Mouse (Mus musculus): ENCODE data around the gene Mrgbp.

The Mrgbp gene

DNA sequence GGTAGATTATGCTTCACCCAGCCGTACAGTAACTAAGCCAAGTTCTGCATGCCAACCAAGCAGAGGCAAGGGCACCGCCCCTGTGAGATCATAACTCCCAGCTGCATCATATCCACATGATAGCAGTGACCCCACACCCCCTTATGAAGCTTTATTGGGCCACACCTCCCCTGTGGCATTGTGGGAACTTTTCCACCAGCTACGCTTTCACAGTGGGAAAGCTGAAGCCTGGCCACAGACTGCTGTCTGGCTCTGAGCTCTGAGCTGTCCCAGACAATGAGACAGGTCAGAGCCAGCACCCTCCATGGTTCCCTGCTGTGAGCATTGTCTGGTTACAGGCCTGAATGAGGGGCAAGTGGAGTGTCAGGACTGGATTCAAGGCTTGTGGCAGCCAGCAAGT lies at the start of gene Mrgbp:
Gene Mrgbp, plus strand, starts transcription at position 303 of the 400 bp plus-strand sequence.
- in situ Hi-C loops (cut with MboI): no loop called here

DNA sequence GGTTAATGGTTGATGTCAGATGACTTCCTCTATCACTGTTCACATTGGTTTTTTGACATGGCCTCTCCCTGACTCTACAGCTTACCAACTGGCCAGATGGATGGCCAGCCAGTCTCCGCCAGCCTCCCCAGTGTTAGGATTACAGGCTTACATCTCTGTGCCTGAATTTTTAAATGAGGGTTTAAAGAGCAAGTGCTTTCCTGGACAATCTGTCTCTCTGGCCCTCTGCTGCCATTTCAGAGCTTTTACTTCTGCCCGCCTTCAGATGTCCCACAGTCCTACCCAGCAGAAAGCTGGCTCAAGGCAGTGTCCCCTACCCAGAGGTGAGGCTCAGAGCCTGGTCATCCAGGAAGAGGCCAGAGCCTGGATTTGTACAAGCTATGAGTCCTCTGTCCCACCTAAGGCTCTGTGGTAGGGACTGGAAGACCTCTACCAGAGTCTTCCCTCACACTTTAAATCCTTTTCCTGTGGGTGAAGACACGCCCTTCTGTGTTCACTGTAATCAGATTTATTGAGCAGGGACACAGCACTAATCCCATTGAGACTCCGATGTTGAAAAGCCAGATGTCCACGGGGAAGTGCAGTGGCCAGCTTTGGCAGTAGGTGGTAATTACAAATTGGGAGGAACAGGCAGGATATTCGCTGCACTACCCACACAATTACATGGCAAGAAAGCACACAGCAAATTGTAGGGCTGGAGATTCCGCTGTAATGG lies 49.3 kb upstream of the Mrgbp start:
- in situ Hi-C loops (cut with MboI): no loop called here

DNA sequence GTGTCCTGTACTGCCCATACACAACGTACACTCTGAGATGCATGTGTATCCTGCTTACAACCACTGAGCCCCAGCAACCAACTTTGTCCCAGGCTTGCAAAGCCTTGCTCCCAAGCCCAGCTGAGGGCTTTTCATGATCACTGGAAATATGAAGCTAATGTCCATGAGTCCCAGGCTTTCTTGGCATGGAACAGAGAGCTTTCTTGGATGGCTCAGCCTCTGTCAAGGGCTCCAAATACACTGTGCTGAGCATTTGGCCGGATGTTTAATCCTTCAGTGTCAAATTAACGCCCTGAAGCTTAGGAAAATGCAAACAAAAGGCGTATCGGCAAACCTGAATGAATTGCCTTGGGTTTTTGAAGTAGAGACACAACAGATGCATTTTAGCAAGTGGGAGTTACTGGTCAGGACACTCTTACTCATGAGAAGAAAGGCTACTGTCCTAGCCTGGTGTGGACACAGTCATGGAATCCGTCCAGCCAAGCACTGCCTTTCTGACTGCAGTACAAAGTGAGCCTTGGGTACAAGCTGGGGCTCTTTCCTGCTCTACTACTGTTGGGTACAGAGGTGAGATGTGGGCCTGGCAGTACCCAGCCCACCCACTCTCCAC lies 48.6 kb upstream of the Mrgbp start:
- in situ Hi-C loops (cut with MboI): no loop called here

DNA sequence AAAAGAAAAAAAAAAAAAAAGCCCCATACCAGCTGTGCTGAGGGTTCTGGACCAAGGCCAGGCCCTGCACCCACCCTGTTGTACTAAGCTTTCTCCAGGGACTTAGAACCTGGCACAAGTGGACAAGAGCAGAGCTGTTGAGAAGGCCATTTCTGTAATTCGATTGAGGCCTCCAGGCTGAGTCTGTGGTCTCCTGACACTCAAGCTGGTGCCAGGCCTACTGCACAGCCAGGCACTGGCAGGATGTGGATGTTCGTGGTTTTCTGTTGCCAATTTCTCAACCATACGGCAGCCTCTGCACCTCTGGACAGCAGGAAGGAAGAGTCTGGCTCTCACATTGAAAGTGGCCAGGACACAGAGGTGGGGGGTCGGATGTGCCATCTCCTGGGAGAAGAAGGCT lies 47.9 kb upstream of the Mrgbp start:
- in situ Hi-C loops (cut with MboI): no loop called here

DNA sequence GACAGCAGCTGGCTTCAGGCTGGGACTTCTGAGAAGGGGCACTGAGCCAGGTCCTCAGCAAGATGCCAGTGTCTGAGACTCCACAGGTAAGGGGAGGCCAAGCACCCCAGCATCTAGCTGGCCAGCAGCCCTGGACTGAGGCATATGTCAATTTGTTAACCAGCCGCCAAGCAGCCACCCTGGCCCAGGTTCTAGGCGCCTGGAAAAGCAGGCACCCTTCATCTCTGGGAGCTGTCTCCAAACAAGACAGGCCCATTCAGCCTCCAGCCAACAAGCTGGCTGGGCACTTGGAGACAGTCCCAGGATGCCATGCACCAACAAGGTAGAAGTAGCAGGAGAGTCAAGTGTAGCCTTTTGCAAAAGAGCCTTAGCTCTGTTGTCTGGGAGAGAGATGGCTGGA lies 37.4 kb upstream of the Mrgbp start:
- in situ Hi-C loops (cut with MboI): no loop called here

DNA sequence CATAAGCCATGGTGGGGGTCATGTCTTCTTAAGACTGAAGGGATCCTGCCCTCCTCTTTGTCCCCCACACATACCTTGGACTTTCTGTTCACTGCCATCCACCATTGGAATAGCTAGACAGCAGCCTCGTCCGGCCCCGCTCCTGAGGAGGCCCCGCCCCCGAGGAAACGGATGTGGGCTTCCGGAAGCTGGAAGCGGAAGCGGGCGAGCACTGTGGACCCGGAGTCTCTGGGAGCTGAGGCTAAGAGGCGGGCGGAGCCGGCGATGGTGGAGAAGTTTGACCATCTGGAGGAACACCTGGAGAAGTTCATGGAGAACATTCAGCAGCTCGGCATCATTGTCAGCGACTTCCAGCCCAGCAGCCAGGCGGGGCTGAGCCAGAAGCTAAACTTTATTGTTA lies 36.1 kb upstream of the Mrgbp start:
- in situ Hi-C loops (cut with MboI): no loop called here

DNA sequence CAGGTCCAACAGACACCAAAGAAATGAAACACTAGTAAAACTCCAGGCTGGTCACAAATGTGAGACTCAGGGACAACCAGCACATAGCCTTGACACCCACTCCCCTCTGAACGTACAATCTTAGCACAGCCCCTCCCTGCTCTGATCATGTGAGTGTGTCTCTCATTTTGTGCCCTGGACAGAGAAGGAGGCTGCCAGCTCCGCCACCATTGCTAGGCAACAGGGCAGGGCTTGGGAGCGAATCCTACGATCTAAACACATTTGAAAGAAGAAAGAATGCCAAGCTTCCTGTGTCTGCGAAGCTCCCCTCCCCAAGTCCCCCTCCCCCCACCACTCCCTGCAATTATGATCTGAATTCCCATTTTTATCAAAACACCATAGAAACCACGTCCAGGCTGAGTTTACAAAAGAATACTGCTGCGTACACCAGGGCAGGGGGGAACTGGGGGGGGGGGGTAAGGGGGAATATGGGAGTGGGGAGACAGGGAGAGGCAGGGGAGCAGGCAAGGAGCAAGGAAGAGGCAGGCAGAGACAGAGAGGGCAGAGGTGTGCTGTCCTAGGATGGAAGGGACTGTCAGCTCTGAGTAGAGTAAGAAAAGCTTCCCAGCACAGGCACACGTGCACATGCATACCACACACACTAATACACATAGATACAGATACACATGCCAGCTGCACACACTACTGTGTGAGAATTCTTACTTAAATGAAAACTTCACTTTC lies 33.6 kb upstream of the Mrgbp start:
- in situ Hi-C loops (cut with MboI): no loop called here

DNA sequence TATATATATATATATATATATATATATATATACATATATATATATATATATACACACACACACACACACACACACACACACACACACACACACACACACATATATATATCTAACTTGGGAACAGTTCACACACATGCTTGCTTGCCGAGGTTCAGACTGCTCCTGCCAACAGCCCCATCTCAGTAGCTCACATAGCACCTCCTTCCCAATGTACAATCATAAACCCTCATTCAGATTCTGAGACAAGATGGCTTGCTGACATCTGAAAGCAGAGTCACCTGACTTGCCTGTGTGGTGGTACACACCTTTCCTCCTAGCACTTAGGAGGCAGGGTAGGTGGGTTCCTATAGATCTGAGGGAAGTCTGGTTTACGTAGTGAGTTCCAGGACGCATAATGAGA lies 28.8 kb upstream of the Mrgbp start:
- in situ Hi-C loops (cut with MboI): no loop called here

DNA sequence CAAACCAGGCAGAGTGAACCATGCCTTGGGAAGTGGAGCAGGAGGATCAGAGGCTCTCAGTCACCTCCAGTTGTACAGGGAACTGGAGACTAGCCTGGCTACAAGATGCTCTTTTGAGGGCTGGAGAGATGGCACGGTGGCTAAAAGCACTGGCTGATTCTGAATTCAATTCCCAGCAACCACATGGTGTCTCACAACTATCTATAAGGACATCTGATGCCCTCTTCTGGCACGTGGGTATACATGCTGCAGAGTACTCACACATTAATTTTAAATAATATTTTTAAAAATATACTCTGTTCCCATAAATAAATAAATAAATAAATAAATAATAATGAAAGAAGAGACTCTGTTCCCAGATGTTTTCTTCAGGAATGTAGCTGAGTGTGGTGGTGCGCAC lies 25.9 kb upstream of the Mrgbp start:
- in situ Hi-C loops (cut with MboI): no loop called here

DNA sequence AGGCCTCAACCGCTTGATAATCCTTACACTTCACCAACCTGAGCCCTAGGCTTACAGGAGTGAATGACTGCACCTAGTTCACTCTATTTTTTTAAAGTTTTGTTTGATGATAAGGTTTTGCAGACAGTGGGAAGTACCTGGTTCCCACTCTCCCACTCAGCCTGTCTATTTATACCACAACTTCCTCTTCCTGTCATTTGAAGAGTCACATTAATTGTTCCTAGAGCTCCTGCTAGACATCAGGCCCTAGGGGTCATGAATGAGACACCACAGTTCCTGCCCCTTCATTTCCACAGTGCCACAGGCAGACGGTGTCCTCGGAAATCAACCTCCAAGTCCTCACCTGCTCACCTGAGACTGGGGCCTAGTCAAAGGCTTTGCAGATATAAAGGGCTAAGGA lies 24.6 kb upstream of the Mrgbp start:
- in situ Hi-C loops (cut with MboI): no loop called here

DNA sequence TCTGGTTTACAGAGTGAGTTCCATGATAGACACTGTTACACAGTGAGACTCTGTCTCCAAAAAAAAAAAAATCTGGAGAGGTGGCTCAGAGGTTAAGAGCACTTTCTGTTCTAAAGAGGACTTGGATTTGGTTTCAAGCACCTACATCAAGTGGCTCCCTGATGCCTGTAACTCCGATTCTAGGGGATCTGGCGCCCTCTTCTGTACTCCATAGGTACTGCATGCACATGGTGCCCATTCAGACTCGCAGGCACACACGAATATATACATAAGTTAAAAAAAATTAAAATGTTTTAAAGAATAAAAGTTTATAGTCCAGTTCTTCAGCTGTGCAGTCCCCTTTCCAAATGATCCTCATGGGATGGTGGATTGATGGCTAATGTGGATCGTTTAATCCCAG lies 20.9 kb upstream of the Mrgbp start:
- in situ Hi-C loops (cut with MboI): no loop called here

DNA sequence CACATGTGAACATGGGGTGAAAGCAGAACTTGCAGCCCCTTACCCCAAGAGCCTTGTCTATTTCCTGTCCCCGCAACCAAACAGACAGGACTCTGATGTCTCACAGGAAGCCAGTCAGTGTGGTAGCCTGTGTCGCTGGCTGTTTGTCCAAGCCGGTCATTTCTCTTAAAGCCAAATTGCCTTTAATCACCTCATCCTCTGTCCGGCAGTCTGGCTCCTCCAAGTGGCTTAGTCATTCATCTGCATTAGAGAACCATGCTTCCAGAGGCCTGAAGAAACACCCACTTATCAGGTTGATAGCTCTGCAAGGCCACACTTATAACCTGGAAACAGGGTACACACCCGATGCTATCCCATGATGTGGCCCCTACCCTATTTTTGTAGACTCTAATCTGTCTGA lies 19.0 kb upstream of the Mrgbp start:
- in situ Hi-C loops (cut with MboI): no loop called here

DNA sequence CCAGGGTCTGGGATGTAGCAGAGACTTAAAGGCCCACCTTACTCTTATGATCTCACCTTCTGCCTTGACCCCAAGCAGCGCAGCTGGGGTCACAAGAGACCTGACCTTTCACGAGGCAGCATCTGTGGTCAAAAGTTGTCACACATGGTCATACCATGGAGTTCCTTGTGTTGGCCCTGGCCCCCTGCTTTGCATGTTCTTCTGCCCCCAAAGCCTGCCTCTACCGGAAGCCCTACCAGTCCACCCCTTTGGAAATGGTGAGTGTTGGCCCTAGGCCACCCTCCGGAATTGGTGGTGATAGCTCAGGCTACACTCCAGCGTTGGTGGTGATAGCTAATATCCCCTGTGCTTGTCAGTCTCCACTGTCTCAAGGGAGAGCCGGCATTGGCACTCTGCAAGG lies 17.8 kb upstream of the Mrgbp start:
- in situ Hi-C loops (cut with MboI): no loop called here

DNA sequence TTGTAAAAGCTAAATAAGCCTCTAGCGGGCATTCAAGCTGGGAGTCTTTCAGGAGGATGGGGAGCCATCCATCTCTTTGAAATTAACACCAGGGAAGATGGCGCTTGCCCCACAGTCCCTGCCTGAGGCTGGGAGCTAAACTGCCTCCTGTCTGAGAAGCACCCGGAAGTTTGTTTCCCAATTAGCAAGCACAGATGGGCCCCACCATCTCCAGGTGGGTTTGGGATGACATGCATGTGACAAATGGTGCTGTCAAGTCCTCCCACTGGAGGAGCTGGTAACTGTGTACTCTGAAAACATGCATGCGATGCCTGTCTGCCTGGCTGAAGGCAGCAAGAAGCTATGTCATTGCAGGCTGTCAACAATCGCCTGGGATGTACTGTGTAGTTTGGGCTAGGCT lies 17.3 kb upstream of the Mrgbp start:
- in situ Hi-C loops (cut with MboI): no loop called here

DNA sequence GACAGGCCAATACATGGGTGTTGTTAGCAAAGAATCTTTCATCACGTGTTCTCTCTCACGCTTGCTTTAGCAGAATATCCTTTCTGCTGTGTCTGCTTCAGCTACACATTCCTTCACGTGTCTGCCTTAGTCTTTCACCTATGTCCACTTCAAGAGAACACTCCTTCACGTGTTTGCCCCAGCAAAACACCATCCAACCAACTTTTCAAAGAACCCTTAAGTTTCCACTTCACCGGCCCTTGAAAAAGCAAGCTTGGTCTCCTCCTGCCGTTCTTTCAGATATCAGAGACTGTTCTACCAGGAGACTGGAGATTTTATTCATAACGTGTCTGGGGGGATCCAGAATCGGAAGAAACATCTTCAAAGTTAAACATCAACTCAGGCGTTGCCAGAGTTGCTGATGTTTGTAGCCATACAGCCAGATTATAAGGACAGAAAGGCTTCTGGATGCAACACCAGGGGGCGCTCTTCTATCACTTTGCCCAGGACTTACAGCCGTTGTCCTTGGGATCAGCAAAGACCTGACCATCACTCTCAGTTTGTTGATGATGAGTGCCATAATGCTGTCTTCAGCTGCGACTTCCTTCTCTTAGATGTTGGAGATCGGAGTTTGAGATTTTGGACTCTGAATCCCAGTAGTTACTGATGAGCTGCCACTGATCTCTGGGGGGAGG lies 14.7 kb upstream of the Mrgbp start:
- in situ Hi-C loops (cut with MboI): no loop called here

DNA sequence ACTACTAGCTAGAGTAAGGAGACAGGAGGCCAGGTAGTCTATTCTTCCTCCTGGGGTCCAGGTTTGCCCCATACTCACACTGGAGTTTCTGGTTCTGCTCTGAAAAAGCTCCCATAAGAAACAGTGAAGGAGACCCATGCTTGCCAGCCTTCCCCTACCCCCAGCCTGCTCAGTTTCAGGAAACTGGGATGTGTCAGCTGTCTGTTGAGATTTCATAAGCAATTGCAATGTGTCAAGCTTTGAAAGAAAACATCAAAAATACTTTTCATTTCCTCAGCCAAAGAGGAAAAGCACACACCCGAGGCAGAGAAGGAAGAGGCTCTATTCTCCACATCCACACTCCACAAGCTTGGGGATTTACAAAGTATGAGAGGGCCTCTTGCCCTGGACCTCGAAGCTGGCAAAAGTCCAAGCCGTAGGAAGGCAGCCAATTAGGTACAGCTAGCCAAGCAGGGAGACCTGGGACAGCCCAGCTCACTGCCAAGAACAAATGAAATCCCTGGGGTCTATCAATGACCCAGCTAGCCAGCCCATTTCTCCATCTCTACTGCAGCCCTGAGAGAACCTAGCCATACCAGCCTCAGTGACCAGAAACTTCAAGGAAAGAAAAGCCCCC lies 12.0 kb upstream of the Mrgbp start:
- in situ Hi-C loops (cut with MboI): no loop called here

DNA sequence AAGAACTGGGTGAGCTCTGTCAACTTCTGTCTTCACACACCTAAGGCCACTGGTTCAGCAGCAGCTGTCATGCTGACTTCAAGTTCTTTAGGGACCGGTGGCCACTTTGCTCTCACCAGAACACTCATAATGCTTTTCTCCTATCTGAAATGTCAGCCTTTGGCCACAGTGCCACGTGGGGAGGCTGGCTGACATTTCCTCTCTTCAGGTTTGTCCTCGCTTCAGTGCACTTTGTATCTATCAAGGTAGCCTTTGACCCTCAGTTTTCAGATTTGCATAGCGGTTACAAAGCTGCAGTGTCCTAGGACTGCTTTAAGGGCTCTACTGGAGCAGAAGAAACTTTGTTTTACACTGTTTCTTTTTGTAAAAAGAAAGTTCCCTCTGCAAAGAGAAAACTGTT lies 4.6 kb upstream of the Mrgbp start:
- in situ Hi-C loops (cut with MboI): loop anchor here (5.0 to 10.0 kb wide), 3 partner anchors 112 to 229 kb away; partner anchors contain the start of gene Bhlhe23

DNA sequence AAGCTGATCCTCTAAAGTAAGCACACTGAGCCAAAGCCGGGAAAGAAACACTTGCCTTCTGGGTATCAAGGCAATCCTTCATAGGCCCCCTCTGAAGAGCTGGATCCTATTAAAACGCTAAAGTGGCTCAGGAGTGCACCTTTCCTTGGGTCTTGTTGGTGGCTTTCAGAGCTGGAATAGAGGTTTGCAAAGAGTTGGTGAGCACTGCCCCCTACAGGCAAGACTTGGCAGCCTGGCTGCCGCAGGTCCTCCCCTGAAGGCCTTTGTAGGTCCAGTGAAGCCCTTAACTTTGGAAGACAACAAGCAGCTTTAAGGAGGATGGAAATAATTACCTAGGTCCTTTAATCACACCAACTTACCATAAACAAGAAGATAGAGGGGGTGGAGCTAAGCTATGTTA lies 2.4 kb upstream of the Mrgbp start:
- in situ Hi-C loops (cut with MboI): loop anchor here (5.0 to 10.0 kb wide), 3 partner anchors 114 to 231 kb away; partner anchors contain the start of gene Bhlhe23

DNA sequence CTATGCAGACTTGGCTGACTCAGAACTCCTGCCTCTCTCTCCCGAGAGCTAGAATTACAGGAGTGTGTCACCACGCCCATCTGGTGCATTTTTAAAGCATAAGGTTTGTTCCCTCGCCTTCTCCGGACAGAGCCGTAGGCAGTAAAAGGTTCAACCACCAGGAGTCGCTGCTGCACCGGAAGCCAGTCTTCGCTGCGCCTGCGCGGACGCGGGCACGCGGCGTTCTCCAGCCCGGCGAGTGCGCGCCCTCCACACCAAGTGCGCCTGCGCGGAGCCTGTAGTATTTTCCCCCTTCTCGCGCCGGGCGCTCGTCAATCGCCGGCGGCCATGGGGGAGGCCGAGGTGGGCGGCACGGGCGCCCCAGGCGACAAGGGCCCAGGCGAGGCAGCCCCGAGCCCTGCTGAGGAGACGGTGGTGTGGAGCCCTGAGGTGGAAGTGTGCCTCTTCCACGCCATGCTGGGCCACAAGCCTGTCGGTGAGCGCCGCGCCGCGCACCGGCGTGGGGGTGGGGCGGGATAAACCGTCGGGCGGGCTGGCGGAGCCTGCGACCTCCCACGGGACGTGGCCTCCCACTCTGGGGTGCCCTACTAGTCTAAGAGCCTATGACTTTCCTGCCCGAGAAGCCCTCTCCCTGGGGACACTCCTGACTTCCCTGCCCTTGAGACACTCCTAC lies 1.5 kb downstream of the Mrgbp start:
- in situ Hi-C loops (cut with MboI): no loop called here

DNA sequence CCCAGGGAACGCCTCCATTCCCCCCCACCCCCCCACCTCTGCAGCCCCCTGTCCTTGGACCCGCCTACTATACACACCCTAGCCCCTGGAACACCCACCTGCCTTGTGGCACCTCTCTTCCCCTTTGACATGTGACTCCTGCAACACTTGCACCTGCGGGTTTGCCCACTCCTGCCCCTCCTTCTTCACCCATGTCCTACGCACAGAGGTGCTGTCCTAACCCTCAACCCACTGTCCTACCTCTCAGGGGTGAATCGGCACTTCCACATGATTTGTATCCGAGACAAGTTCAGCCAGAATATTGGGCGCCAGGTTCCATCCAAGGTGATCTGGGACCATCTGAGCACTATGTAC lies 2.0 kb downstream of the Mrgbp start:
- in situ Hi-C loops (cut with MboI): no loop called here

DNA sequence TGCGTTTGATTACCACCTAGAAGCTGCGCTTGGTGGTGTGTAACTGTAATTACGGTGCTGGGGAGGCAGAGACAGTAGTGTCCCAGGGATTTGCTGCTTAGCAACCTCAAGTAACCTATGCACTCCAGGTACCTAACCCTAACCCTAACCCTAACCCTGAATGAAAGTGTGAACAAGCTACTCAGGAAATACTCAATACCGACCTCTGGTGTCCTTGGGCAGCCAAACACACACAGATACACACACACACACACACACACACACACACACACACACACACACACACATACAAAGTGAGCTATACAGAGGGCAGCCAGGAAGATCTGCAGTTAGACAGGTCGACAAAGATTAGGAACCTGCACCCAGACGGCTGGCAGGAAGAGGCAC lies 7.6 kb downstream of the Mrgbp start:
- in situ Hi-C loops (cut with MboI): no loop called here

Data from mature B cell (primary cell).